Mouse (Mus musculus) spleen, adult 2 months (tissue): ENCODE measurements around the gene Krt39. TPM values are rescaled to one million over a fixed set of nuclear protein-coding genes. Genes with fewer than 3 reads are reported as not detected.

Source experiments
- DNase-seq, 2 experiments: peaks; one replicate each; pipeline versions ENCODE4 v3.0.0 to v3.0.0-alpha.2; 2012 to 2021; ENCODE audit warnings: low spot score in 2 of 2, low read depth in 1 of 2
- H3K27ac ChIP-seq: fragments of 200-500 bp; 2 replicates; pipeline ENCODE4 v1.5.1; 2012; ENCODE audit warnings: low read length, inconsistent platforms; ENCODE audit not compliant: insufficient read depth
- H3K27me3 ChIP-seq: fragments of 200-500 bp; 2 replicates; pipeline ENCODE4 v1.6.1; 2012; ENCODE audit warnings: mild to moderate bottlenecking, moderate library complexity, low read length, inconsistent platforms; ENCODE audit not compliant: control insufficient read depth, insufficient read depth
- H3K36me3 ChIP-seq: fragments of 200-500 bp; 2 replicates; pipeline ENCODE4 v1.6.1; 2012; ENCODE audit warnings: mild to moderate bottlenecking, low read length, inconsistent platforms; ENCODE audit not compliant: control insufficient read depth, insufficient read depth
- H3K4me1 ChIP-seq: fragments of 200-500 bp; 2 replicates; pipeline ENCODE4 v1.6.1; 2011; ENCODE audit warnings: inconsistent platforms; ENCODE audit not compliant: control insufficient read depth, insufficient read depth, insufficient read length
- H3K4me3 ChIP-seq: fragments of 200-500 bp; 2 replicates; pipeline ENCODE4 v1.5.1; 2011; ENCODE audit warnings: mild to moderate bottlenecking, inconsistent platforms; ENCODE audit not compliant: insufficient read depth, insufficient read length; ENCODE audit errors: extremely low read depth
- CTCF ChIP-seq: fragments of 200-500 bp; IDR thresholded peaks from 2 replicates; pipeline ENCODE4 v1.5.1; 2011; ENCODE audit warnings: mild to moderate bottlenecking, inconsistent platforms; ENCODE audit not compliant: insufficient read depth, insufficient read length, insufficient replicate concordance; ENCODE audit errors: extremely low read depth
- POLR2A ChIP-seq: fragments of 200-500 bp; IDR thresholded peaks from 2 replicates; pipeline ENCODE4 v1.6.1; 2011; ENCODE audit warnings: low read depth, low read length, inconsistent platforms
- WGBS: fragments of 180-500 bp; shearing (Covaris S2); methylation state at CpG from one replicate; pipeline ENCODE4 v1.1.7; 2018; 5-methylcytosine and 5-hydroxymethylcytosine counted together
- polyA plus RNA-seq: library from polyadenylated mRNA; depleted of rRNA; stranded (reverse); fragments of >200 nt; gene quantifications from 2 replicates; pipeline ENCODE4 v1.2.3, GENCODE M21; 2012; rRNA removed

Gene Krt39
- not detected in 2 replicates for polyA plus RNA-seq

DNA sequence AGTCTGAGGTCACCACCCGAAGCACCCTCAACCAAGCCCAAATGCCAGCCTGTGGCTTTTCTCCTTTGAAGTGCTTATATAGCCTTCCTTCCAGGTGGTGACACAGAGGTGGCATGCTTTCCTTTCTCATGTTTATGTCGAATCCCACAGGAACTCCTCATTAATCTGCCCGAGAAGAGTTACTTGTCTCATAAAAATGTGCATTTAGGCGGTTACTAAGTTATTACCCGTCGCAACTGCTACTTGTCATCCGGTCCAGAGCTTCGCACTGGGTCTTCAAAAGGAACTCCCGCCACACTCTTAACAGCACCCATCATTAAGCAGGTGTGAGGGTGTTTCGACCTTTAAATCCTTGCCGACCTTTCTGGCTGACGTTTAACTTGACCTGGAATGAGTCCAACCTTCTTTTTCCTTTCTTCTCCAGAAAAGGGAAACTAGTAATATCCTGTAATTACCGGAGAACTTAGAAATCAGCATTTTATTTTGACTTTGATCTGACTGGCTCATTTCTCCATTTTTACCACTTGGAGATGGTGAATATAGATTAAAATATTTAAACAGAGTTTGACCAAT, at the start of gene Krt39:
Gene Krt39 (minus strand): TSS at position 51 of the 573 bp plus-strand sequence.
- TF ChIP-seq CTCF (no peak), POLR2A (no peak)
- WGBS, result 75% methylated on average over 13 of the region's 13 CpGs
- Histone ChIP-seq H3K36me3 (no peaks in the 10 kb centered on the region), H3K27ac (no peak within 1 kb of the TSS), H3K27me3 (no peaks in the 10 kb centered on the region), H3K4me1 (no peaks in the 10 kb centered on the region), H3K4me3 (no peak within 1 kb of the TSS)
- no peak for DNase-seq

DNA sequence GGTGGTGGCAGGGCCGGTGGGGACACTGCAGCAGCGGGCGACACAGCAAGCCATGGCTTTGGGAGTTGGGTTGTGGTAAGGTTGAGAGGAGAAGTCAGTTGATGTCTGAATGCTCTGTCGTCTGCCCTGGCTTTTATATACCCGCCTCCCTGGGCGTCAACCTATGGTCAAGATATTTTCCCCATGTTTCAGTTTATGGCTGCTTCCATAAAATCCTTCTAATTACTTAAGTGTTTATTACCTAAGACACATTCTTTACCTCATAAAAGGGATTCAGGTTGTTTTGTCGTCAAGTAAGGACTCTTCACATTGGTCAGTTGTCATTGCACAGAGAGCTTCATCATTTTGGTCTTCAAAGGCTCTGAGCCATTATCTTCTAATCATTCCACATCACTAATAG, 45.4 kb upstream of the Krt39 start, which contains the start of gene Krtap3-1:
Gene Krtap3-1 (minus strand): TSS at position 101 of the 400 bp plus-strand sequence.
- 90% methylated on average over 7 of the region's 7 CpGs for WGBS
- Histone ChIP-seq H3K36me3 (no peaks in the 10 kb centered on the region), H3K27me3 (no peaks in the 10 kb centered on the region), H3K4me3 (no peak within 1 kb of the TSS), H3K27ac (no peak within 1 kb of the TSS), H3K4me1 (no peaks in the 10 kb centered on the region)
- DNase-seq, result no peak
- TF ChIP-seq POLR2A, result no peak
- TF ChIP-seq CTCF, result no peak

DNA sequence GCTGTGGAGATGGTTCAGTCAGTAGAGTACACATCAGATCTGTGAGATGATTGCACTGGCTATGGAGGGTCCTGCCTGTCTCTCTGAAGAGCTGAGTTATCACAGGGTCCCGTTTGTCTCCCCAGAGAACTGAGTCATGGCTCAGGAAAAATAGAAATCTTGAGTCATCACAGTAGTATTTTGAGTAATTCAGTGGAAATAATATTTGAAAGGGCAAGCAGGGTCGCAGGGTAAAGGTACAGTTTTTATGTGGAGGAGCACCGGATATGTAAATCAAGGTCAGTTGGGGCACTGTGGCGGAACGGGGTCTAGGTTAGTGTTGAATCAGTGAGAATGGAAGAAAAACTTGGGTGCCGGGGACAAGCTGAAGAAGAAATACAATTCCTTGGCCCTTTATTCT, 41.4 kb upstream of the Krt39 start:
- no peaks in the 10 kb centered on the region for H3K4me1 ChIP-seq
- H3K36me3 ChIP-seq, result no peaks in the 10 kb centered on the region
- TF ChIP-seq CTCF (no peak), POLR2A (no peak)
- no peak for DNase-seq
- 81% methylated on average over 6 of the region's 6 CpGs for WGBS
- no peaks in the 10 kb centered on the region for H3K27me3 ChIP-seq
- no peak overlapping the region for H3K27ac ChIP-seq
- no peak overlapping the region for H3K4me3 ChIP-seq

DNA sequence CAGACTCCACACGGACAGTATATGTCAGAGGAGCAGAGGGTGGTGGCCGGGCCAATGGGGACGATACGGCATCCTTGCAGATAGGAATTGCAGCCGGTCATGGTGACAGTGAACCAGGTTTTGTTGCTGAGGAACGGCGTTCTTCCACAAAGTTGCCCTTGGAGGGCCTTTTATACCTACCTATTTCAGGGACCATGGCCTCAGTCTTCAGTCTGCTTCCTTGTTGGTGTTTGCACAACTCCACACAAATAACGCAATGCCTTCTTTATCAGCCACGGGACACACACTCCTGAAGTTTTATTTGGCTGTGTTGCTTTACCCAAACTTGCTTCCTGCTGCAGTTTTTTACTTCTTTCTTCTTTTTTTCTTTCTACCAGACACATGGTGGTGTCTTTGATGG, 38.2 kb upstream of the Krt39 start, which contains the start of gene Gm11939:
Gene Gm11939 (minus strand): TSS at position 101 of the 400 bp plus-strand sequence.
- H3K4me3 ChIP-seq, result no peak within 1 kb of the TSS
- no peaks in the 10 kb centered on the region for H3K27me3 ChIP-seq
- H3K4me1 ChIP-seq, result no peaks in the 10 kb centered on the region
- no peaks in the 10 kb centered on the region for H3K36me3 ChIP-seq
- no peak within 1 kb of the TSS for H3K27ac ChIP-seq
- WGBS, result 86% methylated on average over 9 of the region's 9 CpGs
- DNase-seq, result no peak
- no peak for TF ChIP-seq POLR2A
- TF ChIP-seq CTCF, result no peak

DNA sequence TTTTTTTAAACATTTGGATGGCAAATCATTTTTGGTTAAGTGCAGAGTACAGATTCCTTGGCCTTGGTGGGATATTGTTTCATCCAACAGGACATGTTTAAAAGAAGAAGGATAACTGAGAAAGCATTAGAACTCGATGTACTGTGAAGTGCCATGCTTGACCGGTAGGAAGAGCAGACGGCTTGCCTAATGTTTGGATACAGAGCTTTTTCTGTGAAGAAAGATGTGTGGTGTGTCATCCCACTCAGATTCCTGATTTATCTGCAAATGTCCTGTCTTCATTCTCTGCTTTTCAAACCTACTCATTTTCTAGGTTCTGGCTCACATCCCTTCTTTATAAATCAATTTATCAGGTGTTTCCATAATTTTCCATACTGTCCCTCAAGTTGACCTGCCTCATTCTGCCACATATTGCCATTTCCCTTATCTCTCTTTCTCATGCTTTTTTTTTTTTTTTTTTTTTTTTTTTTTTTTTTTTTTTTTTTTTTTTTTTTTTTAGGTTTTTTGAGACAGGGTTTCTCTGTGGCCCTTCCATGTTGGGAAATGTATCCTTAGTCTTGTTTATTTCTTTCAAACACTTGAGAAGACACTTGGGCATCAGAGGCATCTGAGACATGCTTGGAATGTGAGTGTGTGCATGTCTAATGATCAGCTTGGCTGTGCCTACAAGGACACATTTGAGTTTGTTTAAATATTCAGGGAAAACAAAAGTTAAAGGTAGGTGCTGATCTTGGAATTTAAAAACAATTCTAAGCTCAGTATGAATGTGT, 37.0 kb upstream of the Krt39 start:
- H3K36me3 ChIP-seq, result no peaks in the 10 kb centered on the region
- no peak overlapping the region for H3K27ac ChIP-seq
- no peak overlapping the region for H3K4me3 ChIP-seq
- 88% methylated on average over 3 of the region's 3 CpGs for WGBS
- TF ChIP-seq CTCF (no peak), POLR2A (no peak)
- H3K27me3 ChIP-seq, result no peaks in the 10 kb centered on the region
- no peak for DNase-seq
- no peaks in the 10 kb centered on the region for H3K4me1 ChIP-seq

DNA sequence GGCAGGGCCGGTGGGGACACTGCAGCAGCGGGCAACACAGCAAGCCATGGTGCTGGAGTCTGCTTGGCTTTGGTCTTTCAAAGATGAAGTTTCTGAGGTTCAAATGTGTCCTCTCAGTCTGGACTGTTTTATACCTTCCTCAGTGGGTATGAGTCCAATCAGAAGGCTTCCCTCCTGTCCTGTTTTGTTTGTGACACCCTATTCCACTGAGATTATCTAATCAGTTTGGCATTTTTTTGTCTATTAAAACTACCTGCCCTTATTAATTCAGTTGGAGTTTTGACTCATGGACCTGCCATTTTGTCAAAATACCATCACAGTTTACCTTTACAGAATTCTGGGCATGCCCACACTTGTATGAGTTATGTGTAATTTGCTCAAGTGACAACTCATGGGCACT, 35.6 kb upstream of the Krt39 start, which contains the start of gene Krtap3-2:
Gene Krtap3-2 (minus strand): TSS at position 101 of the 400 bp plus-strand sequence.
- H3K4me3 ChIP-seq, result no peak within 1 kb of the TSS
- TF ChIP-seq POLR2A (no peak), CTCF (no peak)
- H3K36me3 ChIP-seq, result no peaks in the 10 kb centered on the region
- no peaks in the 10 kb centered on the region for H3K27me3 ChIP-seq
- no peaks in the 10 kb centered on the region for H3K4me1 ChIP-seq
- H3K27ac ChIP-seq, result no peak within 1 kb of the TSS
- 54% methylated on average over 2 of the region's 2 CpGs for WGBS
- no peak for DNase-seq

DNA sequence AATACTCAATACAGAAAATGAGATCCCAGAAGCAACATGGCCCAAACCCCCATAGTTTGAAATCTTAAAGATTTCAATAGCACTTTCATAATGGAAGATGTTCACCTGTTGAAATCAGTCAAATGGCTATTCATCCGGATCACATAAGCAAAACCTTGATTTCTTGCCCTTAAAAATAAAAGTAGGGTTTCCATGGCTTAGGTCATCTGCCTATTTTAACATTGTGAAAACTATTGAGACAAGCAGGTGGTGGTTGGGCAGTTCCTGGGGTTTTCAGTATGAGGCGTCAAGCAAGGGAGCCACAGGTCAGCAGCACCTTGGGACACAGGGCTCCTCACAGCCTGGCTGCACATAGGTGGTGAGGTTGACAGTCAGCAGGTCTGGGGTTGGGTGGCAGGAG, 35.1 kb upstream of the Krt39 start:
- H3K4me1 ChIP-seq, result no peaks in the 10 kb centered on the region
- H3K27me3 ChIP-seq, result no peaks in the 10 kb centered on the region
- no peak overlapping the region for H3K4me3 ChIP-seq
- no peak overlapping the region for H3K27ac ChIP-seq
- WGBS, result 84% methylated on average over 2 of the region's 2 CpGs
- no peak for DNase-seq
- TF ChIP-seq CTCF, result no peak
- TF ChIP-seq POLR2A, result no peak
- no peaks in the 10 kb centered on the region for H3K36me3 ChIP-seq
